Mouse (Mus musculus) liver, embryonic 14.5 days (tissue): ENCODE data around the gene Ikbip.

Experiments used
- CTCF ChIP-seq: IDR thresholded peaks from 2 replicates; pipeline ENCODE4 v1.5.1; 2016; ENCODE audit warnings: antibody characterized with exemption, low read depth, control low read depth
- EP300 ChIP-seq: IDR thresholded peaks from 2 replicates; pipeline ENCODE4 v1.6.1; 2016; ENCODE audit warnings: antibody characterized with exemption, low read depth

- no peak for TF ChIP-seq CTCF
- TF ChIP-seq EP300, result no peak
These were observed 48.1 kb downstream of the Ikbip start for GRCm38 (mm10) chr10:91130792-91131191.
